Mouse (Mus musculus) liver, embryonic 12.5 days (tissue): Measurements from ENCODE around the gene Faiml. TPM values are rescaled to one million over a fixed set of nuclear protein-coding genes. Genes with fewer than 3 reads are reported as not detected.

Experiments used
- ATAC-seq: fragments of 200-750 bp; cut with Nextera tagmentation; 2 replicates; pipeline ENCODE4 v1.8.0; 2017; ENCODE audit warnings: moderate number of reproducible peaks, mild to moderate bottlenecking, moderate library complexity
- H3K27ac ChIP-seq: fragments of 300-500 bp; sonication (generic); 2 replicates; pipeline ENCODE4 v1.5.1; 2016; ENCODE audit warnings: mild to moderate bottlenecking
- H3K27me3 ChIP-seq: fragments of 300-500 bp; sonication (generic); replicated peaks from 2 replicates; pipeline ENCODE4 v1.6.1; 2016; ENCODE audit warnings: mild to moderate bottlenecking, moderate library complexity
- H3K36me3 ChIP-seq: fragments of 300-500 bp; sonication (generic); 2 replicates; pipeline ENCODE4 v1.6.1; 2016; ENCODE audit warnings: mild to moderate bottlenecking, moderate library complexity
- H3K4me1 ChIP-seq: fragments of 300-500 bp; sonication (generic); 2 replicates; pipeline ENCODE4 v1.6.1; 2016
- H3K4me2 ChIP-seq: fragments of 300-500 bp; sonication (generic); 2 replicates; pipeline ENCODE4 v1.6.1; 2016; ENCODE audit warnings: mild to moderate bottlenecking, moderate library complexity
- H3K4me3 ChIP-seq: fragments of 300-500 bp; sonication (generic); 2 replicates; pipeline ENCODE4 v1.5.1; 2016; ENCODE audit warnings: mild to moderate bottlenecking, moderate library complexity
- H3K9ac ChIP-seq: fragments of 300-500 bp; sonication (generic); 2 replicates; pipeline ENCODE4 v1.6.1; 2016; ENCODE audit warnings: mild to moderate bottlenecking, moderate library complexity
- H3K9me3 ChIP-seq: fragments of 300-500 bp; sonication (generic); replicated peaks from 2 replicates; pipeline ENCODE4 v1.6.1; 2016; ENCODE audit warnings: mild to moderate bottlenecking, moderate library complexity
- WGBS: fragments of 180-500 bp; shearing (Covaris S2); methylation state at CpG from one replicate; pipeline ENCODE4 v1.1.7; 2016; ENCODE audit not compliant: insufficient replicate concordance; 5-methylcytosine and 5-hydroxymethylcytosine counted together
- polyA plus RNA-seq: library from polyadenylated mRNA; unstranded; fragments of >200 nt; fragmentation: Nextera tagmentation; extraction: Ambion mirVana; gene quantifications from 2 replicates; pipeline ENCODE4 v1.2.1, GENCODE M21; 2016

The Faiml gene
- polyA plus RNA-seq, 1 experiment from 2014 or later, result not detected

DNA sequence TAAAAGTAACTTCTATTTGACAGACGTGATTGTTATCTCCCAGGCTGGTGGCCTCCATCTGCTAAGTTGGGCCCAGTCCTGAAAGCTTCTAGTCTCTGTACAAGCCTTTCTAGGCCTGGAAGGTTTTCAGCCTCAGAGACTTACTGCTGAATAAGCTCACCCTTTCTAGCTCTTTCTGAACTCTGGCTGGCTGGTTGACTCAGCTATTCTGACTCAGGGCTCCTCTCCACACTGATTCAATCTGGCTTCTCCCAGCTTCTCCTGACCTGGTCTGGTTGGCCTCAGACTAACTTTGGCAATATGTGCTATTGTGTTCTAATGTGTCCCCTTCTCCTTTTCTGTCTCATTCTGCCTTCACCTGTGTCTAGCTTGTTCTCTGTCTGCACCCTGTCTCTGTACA lies 2.2 kb upstream of the Faiml start:
- ATAC-seq, result no peak

DNA sequence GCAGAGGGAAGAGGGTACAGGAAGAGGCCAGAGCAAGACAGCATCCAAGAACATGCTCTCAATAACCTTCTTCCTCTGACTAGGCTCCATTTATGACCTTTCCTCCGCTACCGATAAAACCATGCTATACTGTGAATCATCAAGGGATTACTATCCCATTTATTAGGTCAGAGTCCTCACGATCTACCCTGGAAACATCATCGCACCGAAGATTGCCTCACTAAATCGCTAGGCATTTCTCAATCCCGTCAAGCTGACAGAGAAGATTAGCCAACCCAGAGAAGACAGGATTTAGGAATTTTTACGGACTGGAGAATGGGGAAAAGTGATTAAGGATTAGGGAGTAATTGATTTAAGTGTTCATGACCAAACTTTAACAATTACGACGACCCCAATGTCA lies 1.2 kb upstream of the Faiml start:
- H3K36me3 ChIP-seq, result no peaks in the 10 kb centered on the region
- no peaks in the 10 kb centered on the region for H3K27me3 ChIP-seq
- no peak overlapping the region for H3K4me2 ChIP-seq
- H3K9me3 ChIP-seq, result no peaks in the 10 kb centered on the region
- no peak overlapping the region for H3K4me3 ChIP-seq
- H3K4me1 ChIP-seq, result peaks cover 31% of the 10 kb centered on the region
- ATAC-seq, result no peak
- no peak overlapping the region for H3K27ac ChIP-seq
- H3K9ac ChIP-seq, result no peak overlapping the region
- WGBS, result 78% methylated on average over 10 of the region's 10 CpGs

More for the DNA sequence above, 2.2 kb upstream of the Faiml start:
- Histone ChIP-seq H3K9me3 (no peaks in the 10 kb centered on the region), H3K9ac (no peak overlapping the region), H3K36me3 (no peaks in the 10 kb centered on the region), H3K4me1 (peaks cover 33% of the 10 kb centered on the region), H3K27ac (no peak overlapping the region), H3K27me3 (no peaks in the 10 kb centered on the region), H3K4me2 (no peak overlapping the region), H3K4me3 (no peak overlapping the region)
- 29% methylated on average over 1 of the region's 1 CpGs for WGBS

DNA sequence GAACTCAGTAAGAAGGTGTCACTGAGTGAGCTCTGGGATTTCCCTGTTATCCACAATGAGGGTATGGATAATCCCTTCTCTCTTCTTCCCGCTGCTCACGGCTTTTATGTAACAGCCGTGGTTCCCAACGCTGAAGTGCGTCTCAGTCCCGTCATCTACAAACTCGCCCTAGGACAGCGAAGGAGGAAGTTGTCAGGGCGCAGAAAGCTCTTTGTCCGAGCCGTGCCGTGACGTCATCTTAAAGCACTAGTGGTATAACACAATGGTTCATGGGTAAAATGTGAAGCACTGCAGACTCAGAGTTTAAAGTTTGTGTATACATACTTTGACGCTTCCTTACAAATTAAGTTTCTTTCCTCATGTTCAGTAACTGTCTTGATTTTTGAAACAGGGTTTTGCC lies 7.6 kb downstream of the Faiml start:
- H3K36me3 ChIP-seq, result no peaks in the 10 kb centered on the region
- H3K4me3 ChIP-seq, result no peak overlapping the region
- H3K27ac ChIP-seq, result no peak overlapping the region
- no peak for ATAC-seq
- H3K9me3 ChIP-seq, result no peaks in the 10 kb centered on the region
- WGBS, result 64% methylated on average over 14 of the region's 14 CpGs
- no peaks in the 10 kb centered on the region for H3K27me3 ChIP-seq
- H3K4me1 ChIP-seq, result no peaks in the 10 kb centered on the region
- H3K9ac ChIP-seq, result no peak overlapping the region
- H3K4me2 ChIP-seq, result peak overlapping the region; percentile 35

DNA sequence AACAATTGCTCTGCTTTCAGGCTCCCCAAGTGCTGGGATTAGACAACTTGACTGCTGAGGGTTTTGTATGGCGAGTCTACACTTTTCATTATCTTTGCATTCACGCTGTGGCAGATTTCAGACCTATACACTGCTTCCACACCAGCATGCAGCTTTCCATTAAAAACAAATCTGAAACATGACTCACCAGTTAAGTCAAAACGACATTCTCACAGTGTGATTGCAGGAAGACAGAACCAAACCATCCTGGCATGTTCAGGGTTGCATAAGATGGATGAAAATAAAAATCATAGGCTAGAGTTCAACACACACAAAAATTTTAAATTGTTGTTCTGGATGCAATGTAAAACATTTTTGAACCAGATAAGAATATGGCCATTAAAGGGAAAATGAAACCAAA lies 12.5 kb downstream of the Faiml start:
- no peak overlapping the region for H3K27ac ChIP-seq
- no peaks in the 10 kb centered on the region for H3K9me3 ChIP-seq
- WGBS, result 51% methylated on average over 3 of the region's 3 CpGs
- ATAC-seq, result no peak
- H3K36me3 ChIP-seq, result no peaks in the 10 kb centered on the region
- no peak overlapping the region for H3K9ac ChIP-seq
- no peak overlapping the region for H3K4me2 ChIP-seq
- no peak overlapping the region for H3K4me3 ChIP-seq
- no peaks in the 10 kb centered on the region for H3K4me1 ChIP-seq
- no peaks in the 10 kb centered on the region for H3K27me3 ChIP-seq

DNA sequence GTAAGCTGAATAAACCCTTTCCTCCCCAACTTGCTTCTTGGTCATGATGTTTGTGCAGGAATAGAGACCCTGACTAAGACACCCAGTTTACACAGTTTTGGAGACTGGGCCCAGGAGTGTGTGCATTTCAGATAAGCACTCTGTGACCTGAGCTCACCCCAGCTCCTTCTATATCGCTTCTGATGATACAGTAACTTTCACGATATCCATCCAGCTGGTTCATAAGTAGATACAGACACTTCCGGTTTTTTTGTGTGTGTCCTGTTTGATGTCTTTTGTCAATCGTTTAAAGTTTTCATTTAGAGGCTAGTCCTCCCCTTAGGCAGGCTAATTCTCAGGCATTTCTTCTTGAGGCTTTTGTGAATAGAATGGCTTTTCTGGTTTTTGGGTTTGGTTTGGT lies 15.4 kb downstream of the Faiml start:
- no peak overlapping the region for H3K4me2 ChIP-seq
- no peak overlapping the region for H3K9ac ChIP-seq
- no peak overlapping the region for H3K27ac ChIP-seq
- 19% methylated on average over 4 of the region's 4 CpGs for WGBS
- ATAC-seq, result no peak
- H3K4me3 ChIP-seq, result no peak overlapping the region
- 0 out of 2 replicates have a peak, but pooled peaks cover 6% of the 10 kb centered on the region for H3K4me1 ChIP-seq
- H3K27me3 ChIP-seq, result no peaks in the 10 kb centered on the region
- H3K36me3 ChIP-seq, result no peaks in the 10 kb centered on the region
- no peaks in the 10 kb centered on the region for H3K9me3 ChIP-seq

DNA sequence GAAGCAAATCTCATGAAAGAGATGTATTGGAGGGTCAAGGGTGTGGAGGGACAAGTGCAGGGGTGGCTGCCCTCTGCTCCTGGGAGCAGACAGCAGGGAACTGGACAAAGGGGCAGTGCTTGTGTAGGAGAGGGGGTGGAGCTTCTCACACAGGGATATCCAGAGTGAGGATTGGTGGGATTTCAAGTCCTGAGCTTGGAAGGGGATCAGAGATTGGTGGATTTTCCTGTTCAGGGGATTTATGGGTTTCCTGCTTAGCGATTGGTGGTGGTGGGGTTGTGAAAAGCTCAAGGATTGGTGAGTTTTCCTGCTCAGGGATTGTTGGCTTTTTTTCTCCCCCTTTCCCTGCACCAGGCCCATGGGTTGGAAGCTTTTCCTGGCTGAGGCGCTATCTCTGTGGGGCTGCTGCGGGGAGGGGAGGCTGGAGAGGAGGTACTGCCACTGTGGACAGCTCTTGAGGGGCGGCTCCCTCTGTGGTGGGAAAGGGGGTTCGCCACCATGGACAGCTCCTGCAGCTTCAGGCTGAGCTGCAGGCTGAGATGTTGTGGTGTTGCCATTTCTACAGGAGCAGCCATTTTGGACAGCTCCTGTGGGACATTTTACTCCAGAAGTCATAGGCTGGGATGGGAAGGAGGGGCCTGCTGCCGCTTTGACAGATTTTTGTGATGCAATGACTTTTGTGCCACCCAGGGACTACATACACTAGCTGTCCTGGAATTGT lies 18.9 kb downstream of the Faiml start:
- 27% methylated on average over 6 of the region's 6 CpGs for WGBS
- Histone ChIP-seq H3K9me3 (no peaks in the 10 kb centered on the region), H3K27me3 (no peaks in the 10 kb centered on the region), H3K9ac (no peak overlapping the region), H3K36me3 (no peaks in the 10 kb centered on the region), H3K4me3 (no peak overlapping the region), H3K4me1 (0 out of 2 replicates have a peak, but pooled peaks cover 6% of the 10 kb centered on the region), H3K27ac (no peak overlapping the region), H3K4me2 (no peak overlapping the region)
- ATAC-seq, result peak; percentile 73

DNA sequence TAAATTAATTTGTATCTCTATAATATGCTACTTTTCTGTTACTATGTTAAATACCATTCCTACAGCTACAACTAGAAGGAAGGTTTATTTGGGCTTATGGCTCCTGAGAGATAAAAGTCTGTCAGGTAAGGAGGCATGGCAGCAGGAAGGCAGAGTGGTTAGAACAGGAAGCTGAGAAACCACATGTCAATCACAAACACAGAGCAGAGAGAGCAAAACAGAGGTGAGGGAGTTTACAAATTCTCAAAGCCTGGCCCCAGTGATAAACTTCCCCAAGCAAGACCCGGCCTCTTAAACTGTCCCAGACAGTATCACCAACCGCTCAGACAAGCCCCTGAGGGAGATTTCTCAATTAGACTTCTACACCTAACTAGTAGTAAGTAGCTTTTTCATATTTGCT lies 20.9 kb downstream of the Faiml start:
- H3K4me3 ChIP-seq, result no peak overlapping the region
- no peaks in the 10 kb centered on the region for H3K9me3 ChIP-seq
- H3K36me3 ChIP-seq, result no peaks in the 10 kb centered on the region
- ATAC-seq, result no peak
- WGBS, result 34% methylated on average over 2 of the region's 2 CpGs
- H3K27me3 ChIP-seq, result no peaks in the 10 kb centered on the region
- 0 out of 2 replicates have a peak, but pooled peaks cover 9% of the 10 kb centered on the region for H3K4me1 ChIP-seq
- H3K9ac ChIP-seq, result no peak overlapping the region
- no peak overlapping the region for H3K27ac ChIP-seq
- H3K4me2 ChIP-seq, result no peak overlapping the region

DNA sequence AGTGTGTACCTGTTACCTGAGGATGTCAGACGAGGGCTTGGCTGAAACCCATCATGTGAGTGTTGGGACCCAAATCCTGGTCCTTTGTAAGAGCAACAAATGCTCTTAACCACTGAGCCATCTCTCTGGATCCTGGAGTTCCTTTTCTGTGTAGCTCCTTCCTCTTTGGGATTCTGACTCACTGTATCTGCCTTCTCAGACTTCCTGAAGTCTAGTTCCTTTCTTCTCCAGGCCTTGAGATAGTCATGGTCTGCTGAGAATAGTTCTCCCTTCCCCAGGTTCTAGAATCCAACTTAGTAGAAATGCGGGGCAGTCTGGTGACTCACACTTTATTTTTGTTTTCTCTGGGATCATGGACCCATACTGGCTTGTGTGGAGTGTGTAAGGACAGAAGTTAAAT lies 24.4 kb downstream of the Faiml start:
- Histone ChIP-seq H3K27me3 (no peaks in the 10 kb centered on the region), H3K27ac (no peak overlapping the region), H3K9me3 (no peaks in the 10 kb centered on the region), H3K4me3 (no peak overlapping the region), H3K4me1 (0 out of 2 replicates have a peak, but pooled peaks cover 3% of the 10 kb centered on the region), H3K9ac (no peak overlapping the region), H3K36me3 (no peaks in the 10 kb centered on the region), H3K4me2 (no peak overlapping the region)
- 27% methylated on average over 2 of the region's 2 CpGs for WGBS
- ATAC-seq, result no peak

DNA sequence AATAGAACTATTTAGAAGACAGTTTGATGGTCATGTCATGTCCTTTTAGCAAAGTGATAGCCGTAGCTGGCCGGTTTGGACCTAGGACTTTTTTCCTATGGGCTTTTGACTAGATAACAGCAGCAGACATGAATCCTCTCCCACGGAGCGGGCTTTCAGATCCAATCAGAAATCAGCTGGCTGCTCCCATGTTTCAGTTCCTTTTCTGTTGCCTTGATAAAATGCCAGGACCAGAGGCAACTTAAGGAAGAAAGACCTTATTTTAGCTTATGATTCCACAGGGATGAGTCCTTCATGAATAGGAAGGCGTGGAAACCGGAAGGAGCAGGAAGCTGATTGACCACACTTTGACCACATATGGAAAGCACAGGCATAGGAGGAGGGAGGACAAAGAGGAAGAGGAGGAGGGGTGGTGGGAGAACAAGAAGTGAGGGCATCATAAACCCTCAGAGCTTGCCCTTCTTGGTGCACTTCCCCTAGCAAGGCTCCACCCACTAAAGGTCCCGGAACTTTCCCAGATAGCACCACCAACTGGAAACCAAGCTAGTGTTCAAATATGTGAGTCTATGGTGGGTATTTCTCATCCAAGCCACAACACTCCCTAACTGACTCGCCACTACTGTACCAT lies 53.9 kb downstream of the Faiml start:
- H3K9ac ChIP-seq, result peak overlapping the region; percentile 59; the same call in 1 of the 2 replicates
- peak overlapping the region; percentile 42 for H3K4me3 ChIP-seq
- H3K4me1 ChIP-seq, result peaks cover 31% of the 10 kb centered on the region
- H3K36me3 ChIP-seq, result no peaks in the 10 kb centered on the region
- no peaks in the 10 kb centered on the region for H3K27me3 ChIP-seq
- peak overlapping the region; percentile 66 for H3K4me2 ChIP-seq
- WGBS, result 14% methylated on average over 8 of the region's 8 CpGs
- no peaks in the 10 kb centered on the region for H3K9me3 ChIP-seq
- H3K27ac ChIP-seq, result peak overlapping the region; percentile 76
- peak; percentile 66 for ATAC-seq

DNA sequence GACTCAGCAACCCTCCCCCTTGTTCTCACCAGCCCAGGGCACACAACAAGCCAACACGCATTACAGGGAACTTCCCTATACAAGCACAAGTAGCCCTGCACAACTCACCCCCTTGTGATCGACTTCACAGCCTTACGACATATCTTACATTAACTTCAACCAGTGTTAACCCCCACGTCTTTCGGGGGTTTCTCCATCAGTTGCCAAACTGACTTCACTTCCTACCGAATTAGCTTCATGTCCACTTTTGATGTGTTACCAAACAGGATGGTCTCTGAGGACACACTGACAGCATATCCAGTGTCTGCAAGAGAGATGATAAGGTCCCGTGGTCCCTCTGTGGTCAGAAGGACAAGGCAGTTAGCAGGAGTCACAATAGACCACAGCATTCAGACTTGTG lies 54.9 kb downstream of the Faiml start:
- WGBS, result 18% methylated on average over 7 of the region's 7 CpGs
- H3K4me2 ChIP-seq, result peak overlapping the region; percentile 66
- peaks cover 31% of the 10 kb centered on the region for H3K4me1 ChIP-seq
- ATAC-seq, result peak; percentile 79
- no peaks in the 10 kb centered on the region for H3K36me3 ChIP-seq
- no peak overlapping the region for H3K4me3 ChIP-seq
- H3K9me3 ChIP-seq, result no peaks in the 10 kb centered on the region
- H3K27me3 ChIP-seq, result no peaks in the 10 kb centered on the region
- no peak overlapping the region for H3K9ac ChIP-seq
- peak overlapping the region; percentile 76 for H3K27ac ChIP-seq

DNA sequence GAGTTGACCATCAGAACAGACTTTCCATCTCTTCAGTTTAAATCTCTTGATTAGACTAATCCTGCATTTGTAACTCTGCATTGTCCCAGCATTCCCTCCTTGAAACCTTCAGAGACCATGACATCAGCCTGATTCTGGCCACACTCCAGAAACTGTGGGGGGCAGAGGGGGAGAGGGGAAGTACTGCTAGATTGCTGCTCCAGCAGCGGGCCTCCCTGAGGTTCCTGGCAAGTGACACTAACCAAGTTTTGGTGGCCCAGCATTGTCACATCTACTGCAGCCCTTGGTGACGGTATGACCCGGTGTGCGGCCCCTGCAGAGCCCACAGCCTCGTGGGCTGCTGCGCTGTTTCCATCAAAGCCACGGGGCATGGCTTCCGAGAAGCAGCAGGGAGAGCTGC lies 56.8 kb downstream of the Faiml start:
- Histone ChIP-seq H3K9ac (no peak overlapping the region), H3K27me3 (no peaks in the 10 kb centered on the region), H3K36me3 (no peaks in the 10 kb centered on the region), H3K27ac (no peak overlapping the region), H3K4me2 (no peak overlapping the region), H3K4me1 (peaks cover 31% of the 10 kb centered on the region), H3K4me3 (no peak overlapping the region), H3K9me3 (no peaks in the 10 kb centered on the region)
- no peak for ATAC-seq
- 41% methylated on average over 8 of the region's 8 CpGs for WGBS
